Mouse (Mus musculus): ENCODE measurements around the gene Spata13. TPM values are rescaled to one million over a fixed set of nuclear protein-coding genes. Genes with fewer than 3 reads are reported as not detected.

The Spata13 gene
- polyA plus RNA-seq, 1 experiment from 2014 or later, result 14.3 TPM

GRCm38 (mm10) chr14:60599044-60599443 is 34.8 kb upstream of the Spata13 start:
- peak overlapping the region; percentile 76; the same call in 1 of the 2 replicates for H3K27ac ChIP-seq (ENCODE audit: low read depth)
- H3K4me1 ChIP-seq (ENCODE audit: insufficient read depth), result peaks cover 11% of the 10 kb centered on the region
- no peak overlapping the region for H3K4me3 ChIP-seq (ENCODE audit: low read depth, low read length)
- H3K9ac ChIP-seq, result no peak overlapping the region
- 65% methylated on average over 2 of the region's 2 CpGs for WGBS
- no peak overlapping the region for H3K4me2 ChIP-seq
- DNase-seq (peak; percentile 45), ATAC-seq (ENCODE audit: insufficient read depth) (no peak)
- TF ChIP-seq CTCF (IDR thresholded peaks at IDR 0.05; ENCODE audit: low read depth), result no peak
- no peaks in the 10 kb centered on the region for H3K9me3 ChIP-seq (ENCODE audit: low read depth, low read length)
- H3K27me3 ChIP-seq (ENCODE audit: insufficient read depth, low read length), result no peaks in the 10 kb centered on the region
- H3K36me3 ChIP-seq (ENCODE audit: insufficient read depth), result no peaks in the 10 kb centered on the region

GRCm38 (mm10) chr14:60605564-60605963 is 28.2 kb upstream of the Spata13 start:
- WGBS, result 60% methylated on average over 2 of the region's 2 CpGs
- TF ChIP-seq CTCF (IDR thresholded peaks at IDR 0.05; ENCODE audit: low read depth), result no peak
- Histone ChIP-seq H3K4me2 (no peak overlapping the region), H3K9ac (no peak overlapping the region), H3K9me3 (ENCODE audit: low read depth, low read length) (no peaks in the 10 kb centered on the region), H3K36me3 (ENCODE audit: insufficient read depth) (no peaks in the 10 kb centered on the region), H3K4me1 (ENCODE audit: insufficient read depth) (peaks cover 4% of the 10 kb centered on the region; the same call in 1 of the 2 replicates), H3K4me3 (ENCODE audit: low read depth, low read length) (no peak overlapping the region), H3K27ac (ENCODE audit: low read depth) (no peak overlapping the region), H3K27me3 (ENCODE audit: insufficient read depth, low read length) (no peaks in the 10 kb centered on the region)
- ATAC-seq (ENCODE audit: insufficient read depth) (0 out of 2 replicates have a peak, but pooled peaks have one; percentile 28), DNase-seq (no peak)

GRCm38 (mm10) chr14:60606194-60606593 is 27.6 kb upstream of the Spata13 start:
- no peaks in the 10 kb centered on the region for H3K27me3 ChIP-seq (ENCODE audit: insufficient read depth, low read length)
- TF ChIP-seq CTCF (IDR thresholded peaks at IDR 0.05; ENCODE audit: low read depth), result no peak
- H3K9me3 ChIP-seq (ENCODE audit: low read depth, low read length), result no peaks in the 10 kb centered on the region
- DNase-seq, result peak; percentile 80
- no peak overlapping the region for H3K9ac ChIP-seq
- no peak overlapping the region for H3K4me3 ChIP-seq (ENCODE audit: low read depth, low read length)
- 44% methylated on average over 4 of the region's 4 CpGs for WGBS
- peak; percentile 54; the same call in 1 of the 2 replicates for ATAC-seq (ENCODE audit: insufficient read depth)
- H3K4me2 ChIP-seq, result no peak overlapping the region
- H3K36me3 ChIP-seq (ENCODE audit: insufficient read depth), result no peaks in the 10 kb centered on the region
- peaks cover 4% of the 10 kb centered on the region; the same call in 1 of the 2 replicates for H3K4me1 ChIP-seq (ENCODE audit: insufficient read depth)
- no peak overlapping the region for H3K27ac ChIP-seq (ENCODE audit: low read depth)

GRCm38 (mm10) chr14:60607743-60608142 is 26.1 kb upstream of the Spata13 start:
- DNase-seq (no peak), ATAC-seq (ENCODE audit: insufficient read depth) (no peak)
- Histone ChIP-seq H3K27ac (ENCODE audit: low read depth) (no peak overlapping the region), H3K4me2 (no peak overlapping the region), H3K27me3 (ENCODE audit: insufficient read depth, low read length) (no peaks in the 10 kb centered on the region), H3K4me1 (ENCODE audit: insufficient read depth) (peaks cover 4% of the 10 kb centered on the region; the same call in 1 of the 2 replicates), H3K9me3 (ENCODE audit: low read depth, low read length) (no peaks in the 10 kb centered on the region), H3K9ac (no peak overlapping the region), H3K36me3 (ENCODE audit: insufficient read depth) (no peaks in the 10 kb centered on the region), H3K4me3 (ENCODE audit: low read depth, low read length) (no peak overlapping the region)
- 63% methylated on average over 4 of the region's 4 CpGs for WGBS
- no peak for TF ChIP-seq CTCF (IDR thresholded peaks at IDR 0.05; ENCODE audit: low read depth)

GRCm38 (mm10) chr14:60609160-60609559 is 24.6 kb upstream of the Spata13 start:
- Histone ChIP-seq H3K27ac (ENCODE audit: low read depth) (no peak overlapping the region), H3K9me3 (ENCODE audit: low read depth, low read length) (no peaks in the 10 kb centered on the region), H3K4me3 (ENCODE audit: low read depth, low read length) (no peak overlapping the region), H3K9ac (no peak overlapping the region), H3K4me1 (ENCODE audit: insufficient read depth) (peaks cover 4% of the 10 kb centered on the region; the same call in 1 of the 2 replicates), H3K27me3 (ENCODE audit: insufficient read depth, low read length) (no peaks in the 10 kb centered on the region), H3K36me3 (ENCODE audit: insufficient read depth) (no peaks in the 10 kb centered on the region), H3K4me2 (no peak overlapping the region)
- 67% methylated on average over 1 of the region's 1 CpGs for WGBS
- ATAC-seq (ENCODE audit: insufficient read depth) (no peak), DNase-seq (no peak)
- TF ChIP-seq CTCF (IDR thresholded peaks at IDR 0.05; ENCODE audit: low read depth), result no peak

GRCm38 (mm10) chr14:60612671-60613070 is 21.1 kb upstream of the Spata13 start:
- WGBS, result 56% methylated on average over 7 of the region's 7 CpGs
- no peak overlapping the region for H3K27ac ChIP-seq (ENCODE audit: low read depth)
- no peak overlapping the region for H3K9ac ChIP-seq
- DNase-seq, result no peak
- H3K4me1 ChIP-seq (ENCODE audit: insufficient read depth), result no peaks in the 10 kb centered on the region
- H3K27me3 ChIP-seq (ENCODE audit: insufficient read depth, low read length), result no peaks in the 10 kb centered on the region
- no peak overlapping the region for H3K4me3 ChIP-seq (ENCODE audit: low read depth, low read length)
- no peaks in the 10 kb centered on the region for H3K36me3 ChIP-seq (ENCODE audit: insufficient read depth)
- no peak overlapping the region for H3K4me2 ChIP-seq
- TF ChIP-seq CTCF (IDR thresholded peaks at IDR 0.05; ENCODE audit: low read depth), result no peak
- no peak for ATAC-seq (ENCODE audit: insufficient read depth)
- H3K9me3 ChIP-seq (ENCODE audit: low read depth, low read length), result no peaks in the 10 kb centered on the region

GRCm38 (mm10) chr14:60621076-60621475 is 12.7 kb upstream of the Spata13 start:
- DNase-seq, result no peak

More at GRCm38 (mm10) chr14:60621076-60621475, 12.7 kb upstream of the Spata13 start:
- Histone ChIP-seq H3K4me1 (ENCODE audit: insufficient read depth) (no peaks in the 10 kb centered on the region), H3K27me3 (ENCODE audit: insufficient read depth, low read length) (no peaks in the 10 kb centered on the region), H3K9ac (no peak overlapping the region), H3K36me3 (ENCODE audit: insufficient read depth) (no peaks in the 10 kb centered on the region), H3K4me2 (no peak overlapping the region), H3K27ac (ENCODE audit: low read depth) (no peak overlapping the region), H3K4me3 (ENCODE audit: low read depth, low read length) (no peak overlapping the region), H3K9me3 (ENCODE audit: low read depth, low read length) (no peaks in the 10 kb centered on the region)
- TF ChIP-seq CTCF (IDR thresholded peaks at IDR 0.05; ENCODE audit: low read depth), result no peak
- ATAC-seq (ENCODE audit: insufficient read depth), result no peak
- 23% methylated on average over 9 of the region's 9 CpGs for WGBS
